ENCODE assay signal across 13 mouse cellular contexts in genomic region chr2:62878763-62879162, GRCm38 (mm10).
"Had no signal": no experiment of that assay in that cellular context is flagged by ENCODE, and none has a peak within 500 bp of the region (broad histone marks: within the 10 kb centered on the region; RNA-seq: fewer than 3 reads in every experiment).

No protein-coding gene starts in this region.

- H3K27ac ChIP-seq: limb, embryonic 15.5 days; liver, embryonic 12.5 days; midbrain, embryonic 10.5 days; neural tube, embryonic 15.5 days; stomach, postnatal 0 days had no signal

- H3K27me3 ChIP-seq: limb, embryonic 15.5 days; liver, embryonic 12.5 days; neural tube, embryonic 15.5 days had no signal

- H3K9me3 ChIP-seq: limb, embryonic 15.5 days; liver, embryonic 12.5 days; midbrain, embryonic 10.5 days; neural tube, embryonic 15.5 days had no signal

- ATAC-seq: liver, embryonic 12.5 days had no signal

- H3K36me3 ChIP-seq: limb, embryonic 15.5 days; liver, embryonic 12.5 days; midbrain, embryonic 10.5 days; neural tube, embryonic 15.5 days had no signal

- H3K4me1 ChIP-seq: limb, embryonic 15.5 days; liver, embryonic 12.5 days; midbrain, embryonic 10.5 days; neural tube, embryonic 15.5 days had no signal

- DNase-seq: kidney, postnatal 25 days; layer of hippocampus, postnatal 36 days; lung, embryonic 14.5 days; lung, postnatal 10 days; lung, postnatal 4 days; thymus, adult 18-20 months; thymus, postnatal 14 days had no signal

- H3K4me2 ChIP-seq: limb, embryonic 15.5 days; liver, embryonic 12.5 days; lung, embryonic 14.5 days; neural tube, embryonic 15.5 days had no signal

- H3K9ac ChIP-seq: limb, embryonic 15.5 days; liver, embryonic 12.5 days; lung, embryonic 14.5 days; neural tube, embryonic 15.5 days had no signal

- H3K4me3 ChIP-seq: limb, embryonic 15.5 days; liver, embryonic 12.5 days; midbrain, embryonic 10.5 days; myocyte; neural tube, embryonic 15.5 days had no signal
